15 mouse cellular contexts compared by ENCODE assay signal in the genomic region with DNA sequence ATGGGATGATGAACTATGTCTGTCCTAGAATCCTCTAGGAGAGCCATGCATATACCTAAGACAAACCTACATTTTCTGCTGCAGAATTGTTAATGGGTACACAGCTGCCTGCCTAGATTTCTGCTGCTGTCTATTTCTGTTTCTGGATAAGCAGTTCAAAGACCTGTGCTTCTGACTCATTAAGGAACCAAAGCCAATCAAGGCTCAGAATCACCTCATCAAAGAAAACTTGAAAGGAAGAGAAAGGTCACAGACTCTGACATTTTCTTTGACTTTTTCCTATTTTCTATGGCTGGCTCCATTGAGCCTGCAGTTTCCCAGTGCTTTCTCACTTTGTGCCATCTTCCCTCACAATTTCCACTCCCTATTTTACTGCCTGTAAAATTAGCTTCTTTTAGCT.
"Had no signal": no experiment of that assay in that cellular context is flagged by ENCODE, and none has a peak within 500 bp of the region (broad histone marks: within the 10 kb centered on the region; RNA-seq: fewer than 3 reads in every experiment).

No protein-coding gene starts in this region.

- H3K27ac ChIP-seq: left cerebral cortex, adult 2 months; limb, embryonic 15.5 days; liver, embryonic 12.5 days; midbrain, embryonic 10.5 days; midbrain, embryonic 15.5 days; neural tube, embryonic 15.5 days had no signal

- H3K36me3 ChIP-seq: midbrain, embryonic 15.5 days; neural tube, embryonic 15.5 days had no signal

- ATAC-seq: liver, embryonic 12.5 days; midbrain, embryonic 15.5 days had no signal

- H3K4me2 ChIP-seq: limb, embryonic 15.5 days; liver, embryonic 12.5 days; lung, embryonic 14.5 days; midbrain, embryonic 15.5 days; neural tube, embryonic 15.5 days had no signal

- H3K9ac ChIP-seq: limb, embryonic 15.5 days; liver, embryonic 12.5 days; lung, embryonic 14.5 days; midbrain, embryonic 15.5 days; neural tube, embryonic 15.5 days had no signal

- H3K4me3 ChIP-seq: left cerebral cortex, adult 2 months; limb, embryonic 15.5 days; liver, embryonic 12.5 days; midbrain, embryonic 10.5 days; midbrain, embryonic 15.5 days; neural tube, embryonic 15.5 days had no signal

- H3K27me3 ChIP-seq: limb, embryonic 15.5 days; liver, embryonic 12.5 days; midbrain, embryonic 15.5 days; neural tube, embryonic 15.5 days had no signal

- DNase-seq: kidney, adult 8-10 months; kidney, postnatal 25 days; lung, embryonic 14.5 days; lung, postnatal 10 days; lung, postnatal 4 days; right cerebral cortex, adult 18-20 months; right cerebral cortex, postnatal 25 days; thymus, adult 18-20 months; thymus, postnatal 36 days had no signal

- H3K9me3 ChIP-seq: limb, embryonic 15.5 days; liver, embryonic 12.5 days; midbrain, embryonic 10.5 days; midbrain, embryonic 15.5 days; neural tube, embryonic 15.5 days had no signal
